Mouse (Mus musculus): Measurements from ENCODE around the gene Insc. TPM values are rescaled to one million over a fixed set of nuclear protein-coding genes. Genes with fewer than 3 reads are reported as not detected.

Gene Insc
- 14.5 and 18.0 TPM in 2 replicates for polyA plus RNA-seq (2012; rRNA removed)

DNA sequence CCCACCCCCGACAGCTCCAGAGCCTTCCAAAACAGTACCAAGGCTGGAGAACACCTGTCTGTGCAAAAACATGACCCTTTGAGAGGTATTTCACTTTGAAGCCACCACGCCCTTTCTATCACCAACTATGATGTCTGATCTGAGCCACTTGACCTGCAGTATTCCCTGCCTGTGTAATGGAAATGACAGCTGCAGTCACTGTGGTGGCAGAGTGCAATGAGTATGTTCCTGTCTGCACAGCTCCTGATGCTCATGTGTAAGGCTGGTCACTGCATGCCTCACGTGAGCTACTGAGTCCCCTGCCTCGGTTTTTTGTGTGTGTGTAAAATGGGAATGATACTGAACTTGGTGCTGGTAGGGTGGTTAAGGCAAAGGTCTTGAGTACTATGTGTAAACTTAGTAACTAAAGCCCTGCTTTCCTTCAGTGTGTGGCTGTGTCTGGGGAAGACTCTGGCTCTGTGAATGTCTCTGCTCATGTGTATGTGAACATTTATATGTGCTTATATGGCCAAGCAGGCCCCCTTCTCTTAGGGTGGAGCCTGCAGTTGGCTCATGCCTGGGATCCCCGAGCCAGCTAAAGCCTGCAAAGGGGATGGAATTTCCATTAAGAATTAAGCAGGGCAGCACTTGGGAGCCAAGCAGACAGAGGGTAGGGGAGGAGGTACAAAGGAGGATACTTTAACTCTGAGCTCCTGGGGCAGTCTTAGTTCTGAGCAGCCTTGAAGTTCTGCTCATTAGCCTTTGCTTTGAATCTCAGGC is at the start of gene Insc:
TSS of gene Insc (plus strand) at position 673 of the 759 bp plus-strand sequence.

DNA sequence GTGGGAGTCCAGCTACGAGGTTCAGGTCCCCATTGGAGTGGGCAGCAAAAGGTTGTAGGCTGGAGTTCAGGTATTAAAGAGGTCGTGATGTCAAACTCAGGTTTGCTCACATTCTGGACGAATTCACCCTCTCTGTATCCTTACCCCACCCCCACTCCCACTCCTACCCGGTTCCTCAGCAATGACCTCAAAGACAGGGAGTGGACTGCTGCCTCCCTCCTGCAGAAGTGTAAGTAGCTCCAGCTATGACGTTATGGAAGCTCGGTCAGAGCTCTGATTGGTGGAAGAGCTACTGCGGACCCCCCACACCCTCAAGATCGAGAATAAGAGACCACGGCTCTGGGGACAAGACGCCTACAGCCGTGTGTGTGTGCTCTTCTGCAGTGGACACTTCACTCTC is 25.2 kb upstream of the Insc start, which contains the start of gene Calcb:
TSS of gene Calcb (plus strand) at position 344 of the 400 bp plus-strand sequence.

Other genes starting within 250 kb of the Insc start
- 0.94 and 0.95 TPM in 2 replicates for gene Cyp2r1, start 180.7 kb upstream of the Insc start, polyA plus RNA-seq (2012; rRNA removed)
- gene Calca, start 107.3 kb upstream of the Insc start, polyA plus RNA-seq (2012; rRNA removed): 0.12 and 0.19 TPM in 2 replicates
- gene Calcb, start 25.1 kb upstream of the Insc start, polyA plus RNA-seq (2012; rRNA removed): not detected in 2 replicates